Mouse (Mus musculus) stomach, embryonic 14.5 days (tissue): ENCODE measurements around the gene Pax9. TPM values are rescaled to one million over a fixed set of nuclear protein-coding genes. Genes with fewer than 3 reads are reported as not detected.

Source experiments
- ATAC-seq: fragments of 200-750 bp; cut with Nextera tagmentation; 2 replicates; pipeline ENCODE4 v1.8.0; 2017; ENCODE audit warnings: low read depth, moderate TSS enrichment; ENCODE audit not compliant: insufficient number of reproducible peaks, insufficient read depth, low FRiP score
- H3K27ac ChIP-seq: fragments of 300-500 bp; sonication (generic); 2 replicates; pipeline ENCODE4 v1.5.1; 2014; ENCODE audit warnings: mild to moderate bottlenecking, low read length, moderate library complexity, mixed read lengths
- H3K27me3 ChIP-seq: fragments of 300-500 bp; sonication (generic); 2 replicates; pipeline ENCODE4 v1.6.1; 2014; ENCODE audit warnings: low read length, control low read depth, mixed read lengths; ENCODE audit not compliant: control insufficient read depth, insufficient read depth
- H3K36me3 ChIP-seq: fragments of 300-500 bp; sonication (generic); 2 replicates; pipeline ENCODE4 v1.6.1; 2014; ENCODE audit warnings: mild to moderate bottlenecking, control low read depth, low read length, moderate library complexity, mixed read lengths; ENCODE audit not compliant: control insufficient read depth, insufficient read depth
- H3K4me1 ChIP-seq: fragments of 300-500 bp; sonication (generic); 2 replicates; pipeline ENCODE4 v1.6.1; 2014; ENCODE audit warnings: low read length, control low read depth, mixed read lengths; ENCODE audit not compliant: control insufficient read depth, insufficient read depth
- H3K4me2 ChIP-seq: fragments of 300-500 bp; sonication (generic); replicated peaks from 2 replicates; pipeline ENCODE4 v1.6.1; 2014; ENCODE audit warnings: low read depth, low read length, control low read depth
- H3K4me3 ChIP-seq: fragments of 300-500 bp; sonication (generic); 2 replicates; pipeline ENCODE4 v1.5.1; 2014; ENCODE audit warnings: low read depth, low read length, control low read depth
- H3K9ac ChIP-seq: fragments of 300-500 bp; sonication (generic); replicated peaks from 2 replicates; pipeline ENCODE4 v1.6.1; 2014; ENCODE audit warnings: low read depth, mild to moderate bottlenecking, control low read depth, low read length, moderate library complexity, mixed read lengths
- H3K9me3 ChIP-seq: fragments of 300-500 bp; sonication (generic); 2 replicates; pipeline ENCODE4 v1.6.1; 2016; ENCODE audit warnings: low read depth, low read length, control low read depth; ENCODE audit not compliant: control insufficient read depth
- WGBS: fragments of 180-500 bp; shearing (Covaris S2); extraction: QIAGEN DNeasy Blood & Tissue Kit; methylation state at CpG from one replicate; pipeline ENCODE4 v1.1.7; 2014; 5-methylcytosine and 5-hydroxymethylcytosine counted together
- polyA plus RNA-seq: library from polyadenylated mRNA; unstranded; fragments of >200 nt; fragmentation: Nextera tagmentation; extraction: Ambion mirVana; gene quantifications from 2 replicates; pipeline ENCODE4 v1.2.1, GENCODE M21; 2014

Gene Pax9
- 2.3 and 3.8 TPM in 2 replicates for polyA plus RNA-seq

GRCm38 (mm10) chr12:56691427-56692079 is at the start of gene Pax9:
Gene Pax9 (plus strand): TSS chr12:56691767.
- peak within 1 kb of the TSS; percentile 29 for H3K4me2 ChIP-seq
- H3K27me3 ChIP-seq, result peaks cover 81% of the 10 kb centered on the region
- H3K4me1 ChIP-seq, result 0 out of 2 replicates have a peak, but pooled peaks cover 4% of the 10 kb centered on the region
- 1% methylated on average over 40 of the region's 40 CpGs for WGBS
- H3K4me3 ChIP-seq, result peak within 1 kb of the TSS; percentile 23; the same call in 1 of the 2 replicates
- H3K9ac ChIP-seq, result no peak within 1 kb of the TSS
- H3K9me3 ChIP-seq, result no peaks in the 10 kb centered on the region
- H3K36me3 ChIP-seq, result no peaks in the 10 kb centered on the region
- ATAC-seq, result no peak
- H3K27ac ChIP-seq, result no peak within 1 kb of the TSS

- 80% methylated on average over 9 of the region's 9 CpGs for WGBS
These were observed 22.0 kb upstream of the Pax9 start for GRCm38 (mm10) chr12:56669451-56670122.

GRCm38 (mm10) chr12:56670795-56671194 is 20.8 kb upstream of the Pax9 start:
- H3K27ac ChIP-seq, result no peak overlapping the region
- no peaks in the 10 kb centered on the region for H3K4me1 ChIP-seq
- no peaks in the 10 kb centered on the region for H3K27me3 ChIP-seq
- no peaks in the 10 kb centered on the region for H3K36me3 ChIP-seq
- WGBS, result 84% methylated on average over 9 of the region's 9 CpGs
- no peak overlapping the region for H3K4me3 ChIP-seq
- ATAC-seq, result no peak
- no peaks in the 10 kb centered on the region for H3K9me3 ChIP-seq
- H3K4me2 ChIP-seq, result no peak overlapping the region
- H3K9ac ChIP-seq, result no peak overlapping the region

More at GRCm38 (mm10) chr12:56669451-56670122, 22.0 kb upstream of the Pax9 start:
- no peaks in the 10 kb centered on the region for H3K36me3 ChIP-seq
- H3K27me3 ChIP-seq, result no peaks in the 10 kb centered on the region
- H3K9ac ChIP-seq, result no peak overlapping the region
- no peaks in the 10 kb centered on the region for H3K9me3 ChIP-seq
- no peaks in the 10 kb centered on the region for H3K4me1 ChIP-seq
- no peak overlapping the region for H3K4me2 ChIP-seq
- no peak for ATAC-seq
- H3K27ac ChIP-seq, result no peak overlapping the region
- H3K4me3 ChIP-seq, result no peak overlapping the region

DNA sequence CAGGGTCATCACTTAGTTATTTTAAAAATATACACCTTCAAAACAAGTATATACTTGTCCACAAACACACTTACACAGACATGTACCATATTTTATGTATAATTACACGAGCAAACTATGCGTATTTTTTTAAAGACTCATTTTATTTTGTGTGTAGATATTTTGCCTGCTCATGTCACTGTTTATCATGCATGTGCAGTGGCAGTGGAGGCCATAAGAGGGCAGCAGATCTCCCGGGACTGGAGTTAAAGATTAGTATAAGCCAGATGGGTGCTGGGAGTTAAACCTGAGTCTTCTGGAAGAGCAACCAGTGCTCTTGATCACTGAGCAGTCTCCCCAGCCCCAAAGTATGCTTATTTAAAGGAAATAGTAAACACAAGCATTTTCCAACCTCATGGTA is 16.8 kb upstream of the Pax9 start:
- no peaks in the 10 kb centered on the region for H3K4me1 ChIP-seq
- H3K4me3 ChIP-seq, result no peak overlapping the region
- no peak for ATAC-seq
- H3K27me3 ChIP-seq, result 0 out of 2 replicates have a peak, but pooled peaks cover under 1% of the 10 kb centered on the region
- 34% methylated on average over 3 of the region's 3 CpGs for WGBS
- H3K4me2 ChIP-seq, result no peak overlapping the region
- no peak overlapping the region for H3K9ac ChIP-seq
- no peaks in the 10 kb centered on the region for H3K9me3 ChIP-seq
- no peak overlapping the region for H3K27ac ChIP-seq
- no peaks in the 10 kb centered on the region for H3K36me3 ChIP-seq

DNA sequence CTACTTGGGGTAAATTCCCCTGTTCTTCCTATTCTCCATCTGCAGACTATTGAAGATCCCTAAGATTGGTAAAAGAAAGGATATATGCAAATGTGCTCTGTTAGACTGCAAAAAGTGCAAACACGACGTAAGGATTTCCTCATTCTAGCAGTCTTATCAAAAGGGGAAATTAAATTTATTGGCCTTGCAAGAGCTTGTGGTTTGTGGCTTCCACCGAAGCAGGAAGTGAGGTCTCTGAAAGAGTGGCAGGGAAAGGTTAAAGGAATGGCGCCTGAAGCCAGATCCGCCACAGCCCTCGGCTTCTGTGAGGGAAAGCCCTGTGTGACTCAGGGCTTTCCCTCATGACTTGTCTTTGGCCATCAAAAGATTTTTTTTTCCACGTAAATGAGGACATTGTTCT is 13.9 kb upstream of the Pax9 start:
- WGBS, result 61% methylated on average over 7 of the region's 7 CpGs
- Histone ChIP-seq H3K9ac (no peak overlapping the region), H3K36me3 (no peaks in the 10 kb centered on the region), H3K27ac (no peak overlapping the region), H3K4me3 (no peak overlapping the region), H3K9me3 (no peaks in the 10 kb centered on the region), H3K4me2 (no peak overlapping the region), H3K4me1 (peaks cover 4% of the 10 kb centered on the region; the same call in 1 of the 2 replicates), H3K27me3 (peaks cover 13% of the 10 kb centered on the region; the same call in 1 of the 2 replicates)
- ATAC-seq, result no peak

GRCm38 (mm10) chr12:56681096-56681811 is 10.3 kb upstream of the Pax9 start:
- Histone ChIP-seq H3K27ac (no peak overlapping the region), H3K4me3 (peak overlapping the region; percentile 26), H3K4me2 (peak overlapping the region; percentile 65), H3K27me3 (peaks cover 31% of the 10 kb centered on the region), H3K4me1 (peaks cover 4% of the 10 kb centered on the region; the same call in 1 of the 2 replicates), H3K9me3 (no peaks in the 10 kb centered on the region), H3K36me3 (no peaks in the 10 kb centered on the region), H3K9ac (no peak overlapping the region)
- WGBS, result 2% methylated on average over 38 of the region's 38 CpGs
- peak; percentile 69; the same call in 1 of the 2 replicates for ATAC-seq

DNA sequence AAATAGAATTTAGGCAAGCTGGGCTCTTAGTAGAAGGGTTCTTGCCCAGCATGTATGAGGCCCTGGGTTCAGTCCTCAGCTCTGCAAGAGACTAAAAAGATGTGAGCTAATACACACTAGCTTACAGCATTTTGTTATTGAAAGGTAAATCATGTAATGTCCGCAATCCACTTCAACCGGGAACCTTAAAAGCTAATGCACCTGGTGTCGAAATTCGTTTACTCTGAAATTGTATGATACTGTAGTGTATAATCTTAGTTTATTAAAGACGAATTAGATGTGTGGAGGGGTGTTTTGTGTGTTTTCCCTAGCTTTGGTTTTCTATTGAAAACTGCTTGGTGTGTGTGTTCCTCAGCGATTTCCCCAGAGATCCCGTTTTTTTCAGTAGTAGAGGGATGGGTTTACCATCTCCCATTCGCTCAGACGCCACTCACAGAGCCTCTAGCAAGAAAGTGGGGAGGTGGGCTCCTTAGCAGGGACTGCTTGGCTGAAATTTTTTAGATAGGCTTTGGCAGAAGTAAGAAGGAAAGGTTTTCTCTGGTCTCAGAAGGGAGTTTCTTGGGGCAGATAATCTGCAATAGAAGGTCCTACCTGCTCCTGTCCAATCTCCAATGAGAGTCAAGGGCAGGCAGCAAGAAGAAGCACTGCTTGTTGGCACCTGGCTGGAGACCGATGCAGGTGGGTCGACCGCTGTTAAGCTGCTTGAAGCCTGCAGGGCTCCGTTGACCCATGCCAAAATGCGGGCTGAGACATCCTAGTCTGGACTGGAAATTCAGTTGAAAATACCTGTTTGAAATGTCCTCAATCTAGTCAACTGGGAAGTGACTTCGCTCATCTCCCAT is 3.7 kb upstream of the Pax9 start:
- no peak overlapping the region for H3K4me3 ChIP-seq
- no peak overlapping the region for H3K9ac ChIP-seq
- no peak overlapping the region for H3K27ac ChIP-seq
- no peak overlapping the region for H3K4me2 ChIP-seq
- H3K36me3 ChIP-seq, result no peaks in the 10 kb centered on the region
- H3K4me1 ChIP-seq, result no peaks in the 10 kb centered on the region
- H3K27me3 ChIP-seq, result peaks cover 64% of the 10 kb centered on the region
- 11% methylated on average over 15 of the region's 15 CpGs for WGBS
- no peak for ATAC-seq
- no peaks in the 10 kb centered on the region for H3K9me3 ChIP-seq

GRCm38 (mm10) chr12:56688482-56688840 is 3.1 kb upstream of the Pax9 start:
- Histone ChIP-seq H3K9ac (no peak overlapping the region), H3K9me3 (no peaks in the 10 kb centered on the region), H3K36me3 (no peaks in the 10 kb centered on the region), H3K27me3 (peaks cover 64% of the 10 kb centered on the region), H3K4me2 (no peak overlapping the region), H3K4me1 (no peaks in the 10 kb centered on the region), H3K27ac (no peak overlapping the region), H3K4me3 (no peak overlapping the region)
- 13% methylated on average over 10 of the region's 10 CpGs for WGBS
- ATAC-seq, result no peak
